Mouse (Mus musculus) small intestine, adult 2 months (tissue): ENCODE data around the gene Clec12b.

Experiments used
- CTCF ChIP-seq: fragments of 200-500 bp; IDR thresholded peaks from 2 replicates; pipeline ENCODE4 v1.5.1; 2012; ENCODE audit warnings: low read depth, mild to moderate bottlenecking, control low read depth, inconsistent platforms, low read length, moderate library complexity, mixed read lengths; ENCODE audit not compliant: insufficient replicate concordance, insufficient read length; ENCODE audit errors: extremely low read depth
- POLR2A ChIP-seq: fragments of 200-500 bp; IDR thresholded peaks from 2 replicates; pipeline ENCODE4 v1.6.1; 2012; ENCODE audit warnings: low read depth, mild to moderate bottlenecking, control low read depth, inconsistent platforms, low read length, moderate library complexity

GRCm38 (mm10) chr6:129363942-129364341 lies 21.7 kb downstream of the Clec12b start:
- no peak for TF ChIP-seq CTCF
- no peak for TF ChIP-seq POLR2A
